Mouse (Mus musculus): ENCODE data around the gene Acbd5. TPM values are rescaled to one million over a fixed set of nuclear protein-coding genes. Genes with fewer than 3 reads are reported as not detected.
A peak's percentile ranks its signal among the peaks of the same experiment; 100 is the strongest.

Gene Acbd5
- total and polyA plus RNA-seq, 2 experiments from 2014 or later: 40.4 to 61.2 TPM

GRCm38 (mm10) chr2:23071406-23071805 is 3.4 kb downstream of the Acbd5 start:
- Histone ChIP-seq H3K36me3 (ENCODE audit: insufficient read depth, low read length) (no peaks in the 10 kb centered on the region; the same call in 1 of the 2 replicates), H3K4me2 (ENCODE audit: low read depth, low read length, poor library complexity, severe bottlenecking) (no peak overlapping the region), H3K4me1 (ENCODE audit: insufficient read depth, low read length) (no peaks in the 10 kb centered on the region; the same call in 1 of the 2 replicates), H3K27ac (ENCODE audit: low read depth, low read length) (no peak overlapping the region), H3K9me3 (ENCODE audit: low read length) (no peaks in the 10 kb centered on the region), H3K27me3 (ENCODE audit: insufficient read depth, low read length) (no peaks in the 10 kb centered on the region), H3K9ac (replicated peaks; ENCODE audit: low read length, poor library complexity, severe bottlenecking) (no peak overlapping the region), H3K4me3 (ENCODE audit: low read depth, low read length) (no peak overlapping the region)
- ATAC-seq (ENCODE audit: low FRiP score): no peak
- DNase-seq (ENCODE audit: low spot score): no peak
- WGBS: 73% methylated on average over 1 of the region's 1 CpGs
- no peak for TF ChIP-seq CTCF (IDR thresholded peaks at IDR 0.05)

- H3K4me1 ChIP-seq (ENCODE audit: insufficient read depth, low read length): no peaks in the 10 kb centered on the region
- no peak for TF ChIP-seq CTCF (IDR thresholded peaks at IDR 0.05)
- H3K4me2 ChIP-seq (ENCODE audit: low read depth, low read length, poor library complexity, severe bottlenecking): no peak overlapping the region
- no peaks in the 10 kb centered on the region for H3K9me3 ChIP-seq (ENCODE audit: low read length)
- no peaks in the 10 kb centered on the region for H3K27me3 ChIP-seq (ENCODE audit: insufficient read depth, low read length)
- no peak overlapping the region for H3K9ac ChIP-seq (replicated peaks; ENCODE audit: low read length, poor library complexity, severe bottlenecking)
- ATAC-seq (ENCODE audit: low FRiP score) (no peak), DNase-seq (ENCODE audit: low spot score) (no peak)
- H3K27ac ChIP-seq (ENCODE audit: low read depth, low read length): no peak overlapping the region
- peaks cover 13% of the 10 kb centered on the region for H3K36me3 ChIP-seq (ENCODE audit: insufficient read depth, low read length)
- H3K4me3 ChIP-seq (ENCODE audit: low read depth, low read length): no peak overlapping the region
These were observed 7.9 kb downstream of the Acbd5 start for GRCm38 (mm10) chr2:23075846-23076245.

- H3K36me3 ChIP-seq (ENCODE audit: insufficient read depth, low read length): peaks cover 20% of the 10 kb centered on the region
- H3K4me2 ChIP-seq (ENCODE audit: low read depth, low read length, poor library complexity, severe bottlenecking): no peak overlapping the region
- no peaks in the 10 kb centered on the region for H3K27me3 ChIP-seq (ENCODE audit: insufficient read depth, low read length)
- DNase-seq (ENCODE audit: low spot score): no peak
- no peak for ATAC-seq (ENCODE audit: low FRiP score)
- no peak overlapping the region for H3K9ac ChIP-seq (replicated peaks; ENCODE audit: low read length, poor library complexity, severe bottlenecking)
- no peak overlapping the region for H3K4me3 ChIP-seq (ENCODE audit: low read depth, low read length)
- no peaks in the 10 kb centered on the region for H3K9me3 ChIP-seq (ENCODE audit: low read length)
- H3K4me1 ChIP-seq (ENCODE audit: insufficient read depth, low read length): no peaks in the 10 kb centered on the region
- TF ChIP-seq CTCF (IDR thresholded peaks at IDR 0.05): peak; percentile 12; the same call in 1 of the 2 replicates
- H3K27ac ChIP-seq (ENCODE audit: low read depth, low read length): no peak overlapping the region
These were observed 8.8 kb downstream of the Acbd5 start for GRCm38 (mm10) chr2:23076783-23077182.

- no peak for TF ChIP-seq CTCF (IDR thresholded peaks at IDR 0.05)
- no peak for ATAC-seq (ENCODE audit: low FRiP score)
These were observed 9.7 kb downstream of the Acbd5 start for GRCm38 (mm10) chr2:23077693-23078092.

GRCm38 (mm10) chr2:23078588-23078987 is 10.6 kb downstream of the Acbd5 start:
- no peak for DNase-seq (ENCODE audit: low spot score)
- TF ChIP-seq CTCF (IDR thresholded peaks at IDR 0.05): no peak
- Histone ChIP-seq H3K4me3 (ENCODE audit: low read depth, low read length) (no peak overlapping the region), H3K4me2 (ENCODE audit: low read depth, low read length, poor library complexity, severe bottlenecking) (no peak overlapping the region), H3K4me1 (ENCODE audit: insufficient read depth, low read length) (no peaks in the 10 kb centered on the region), H3K27me3 (ENCODE audit: insufficient read depth, low read length) (no peaks in the 10 kb centered on the region), H3K9me3 (ENCODE audit: low read length) (no peaks in the 10 kb centered on the region), H3K9ac (replicated peaks; ENCODE audit: low read length, poor library complexity, severe bottlenecking) (no peak overlapping the region), H3K27ac (ENCODE audit: low read depth, low read length) (no peak overlapping the region), H3K36me3 (ENCODE audit: insufficient read depth, low read length) (peaks cover 21% of the 10 kb centered on the region)
- 98% methylated on average over 2 of the region's 2 CpGs for WGBS
- no peak for ATAC-seq (ENCODE audit: low FRiP score)

More at GRCm38 (mm10) chr2:23077693-23078092, 9.7 kb downstream of the Acbd5 start:
- Histone ChIP-seq H3K27me3 (ENCODE audit: insufficient read depth, low read length) (no peaks in the 10 kb centered on the region), H3K36me3 (ENCODE audit: insufficient read depth, low read length) (peaks cover 21% of the 10 kb centered on the region), H3K4me2 (ENCODE audit: low read depth, low read length, poor library complexity, severe bottlenecking) (no peak overlapping the region), H3K27ac (ENCODE audit: low read depth, low read length) (no peak overlapping the region), H3K9me3 (ENCODE audit: low read length) (no peaks in the 10 kb centered on the region), H3K4me1 (ENCODE audit: insufficient read depth, low read length) (no peaks in the 10 kb centered on the region), H3K9ac (replicated peaks; ENCODE audit: low read length, poor library complexity, severe bottlenecking) (no peak overlapping the region), H3K4me3 (ENCODE audit: low read depth, low read length) (no peak overlapping the region)
- WGBS: 93% methylated on average over 5 of the region's 5 CpGs
- DNase-seq (ENCODE audit: low spot score): no peak

GRCm38 (mm10) chr2:23084540-23084939 is 16.6 kb downstream of the Acbd5 start:
- Histone ChIP-seq H3K4me3 (ENCODE audit: low read depth, low read length) (no peak overlapping the region), H3K4me2 (ENCODE audit: low read depth, low read length, poor library complexity, severe bottlenecking) (no peak overlapping the region), H3K27me3 (ENCODE audit: insufficient read depth, low read length) (no peaks in the 10 kb centered on the region), H3K4me1 (ENCODE audit: insufficient read depth, low read length) (no peaks in the 10 kb centered on the region), H3K9ac (replicated peaks; ENCODE audit: low read length, poor library complexity, severe bottlenecking) (no peak overlapping the region), H3K9me3 (ENCODE audit: low read length) (no peaks in the 10 kb centered on the region), H3K27ac (ENCODE audit: low read depth, low read length) (no peak overlapping the region), H3K36me3 (ENCODE audit: insufficient read depth, low read length) (peaks cover 30% of the 10 kb centered on the region)
- ATAC-seq (ENCODE audit: low FRiP score) (no peak), DNase-seq (ENCODE audit: low spot score) (no peak)
- TF ChIP-seq CTCF (IDR thresholded peaks at IDR 0.05): no peak
- 93% methylated on average over 8 of the region's 8 CpGs for WGBS

All from midbrain, postnatal 0 days (tissue).